Mouse (Mus musculus) naive thymus-derived CD4-positive, alpha-beta T cell, adult 2 months (primary cell): ENCODE data around the gene Spats2.

Source experiments
- DNase-seq: peaks from one replicate; pipeline ENCODE4 v3.0.0-alpha.2; 2011; ENCODE audit warnings: low read depth

Gene Spats2

DNA sequence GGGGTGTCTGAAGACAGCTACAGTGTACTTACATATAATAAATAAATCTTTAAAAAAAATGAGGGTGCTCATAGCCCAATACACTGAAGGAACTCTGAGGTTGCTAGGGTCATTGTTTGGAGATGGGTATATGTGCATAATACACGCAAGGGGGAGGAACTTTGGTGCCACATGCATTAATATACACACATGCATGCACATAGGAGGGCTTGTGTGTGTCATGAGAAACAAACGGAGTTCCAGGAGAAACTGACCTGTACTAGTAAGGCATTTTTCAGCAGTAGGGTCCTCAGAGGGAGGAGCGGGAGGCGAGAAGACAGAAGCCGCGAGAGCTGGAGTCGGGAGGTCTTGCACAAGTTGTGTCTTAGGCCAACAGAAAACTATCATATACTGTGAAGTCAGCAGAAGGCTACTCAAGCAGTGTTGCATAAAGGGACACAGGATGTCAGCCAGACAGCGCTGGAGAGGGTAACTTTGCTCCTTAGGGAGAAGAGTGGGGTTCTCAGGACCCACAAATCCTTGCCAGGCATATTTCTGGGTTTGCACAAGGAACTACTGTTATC is 133.5 kb downstream of the Spats2 start:
- no peak for DNase-seq

- DNase-seq: peak; percentile 70
These were observed 134.1 kb downstream of the Spats2 start for GRCm38 (mm10) chr15:99259730-99260252.

DNA sequence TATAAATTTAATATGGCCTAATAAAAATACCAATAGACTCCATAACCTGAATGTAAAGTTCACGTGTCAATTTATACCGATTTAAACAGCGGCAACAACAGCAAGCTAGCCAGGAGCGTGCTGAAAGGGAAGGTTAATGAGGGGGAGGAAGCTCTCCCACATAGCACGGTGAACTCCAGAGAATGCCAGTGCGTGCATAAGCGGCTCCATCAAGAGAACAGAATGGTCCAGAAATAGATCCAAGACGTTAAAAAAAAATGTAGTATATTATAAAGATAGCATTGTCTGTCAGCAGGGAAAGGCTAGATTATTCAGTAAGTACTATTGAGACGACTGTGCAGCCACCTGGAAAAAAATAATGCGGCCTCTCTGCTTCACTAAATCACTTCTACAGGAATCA is 137.0 kb downstream of the Spats2 start:
- no peak for DNase-seq
